Mouse (Mus musculus) embryonic fibroblast, embryonic 13.5 days (primary cell): ENCODE data around the gene Pkd1l3.

Source experiments
- CTCF ChIP-seq: IDR thresholded peaks from 2 replicates; pipeline ENCODE4 v1.5.1; 2011; ENCODE audit warnings: mild to moderate bottlenecking, control low read depth, low read length, moderate library complexity, borderline replicate concordance; ENCODE audit not compliant: insufficient read depth
- POLR2A ChIP-seq: IDR thresholded peaks from 2 replicates; pipeline ENCODE4 v1.6.1; 2011; ENCODE audit warnings: low read depth, mild to moderate bottlenecking, control low read depth, low read length, moderate library complexity

- no peak for TF ChIP-seq POLR2A
- TF ChIP-seq CTCF = no peak
Observed at GRCm38 (mm10) chr8:109586972-109587504, 27.3 kb upstream of the Pkd1l3 start.
